Mouse (Mus musculus): ENCODE data around the gene Unc50.

Unc50 gene

GRCm38 (mm10) chr1:37448361-37449095 is 18.6 kb downstream of the Unc50 start:
- DNase-seq (ENCODE audit: low read depth), result peak; percentile 80

- DNase-seq (ENCODE audit: low read depth), result no peak
These were observed 21.3 kb downstream of the Unc50 start for GRCm38 (mm10) chr1:37451270-37451669.

- DNase-seq (ENCODE audit: low read depth), result no peak
These were observed 27.6 kb downstream of the Unc50 start for GRCm38 (mm10) chr1:37457546-37457945.

- no peak for DNase-seq (ENCODE audit: low read depth)
These were observed 35.0 kb downstream of the Unc50 start for GRCm38 (mm10) chr1:37464878-37465452.

GRCm38 (mm10) chr1:37466322-37466995 is 36.5 kb downstream of the Unc50 start:
- no peak for DNase-seq (ENCODE audit: low read depth)

- DNase-seq (ENCODE audit: low read depth), result no peak
These were observed 37.9 kb downstream of the Unc50 start for GRCm38 (mm10) chr1:37467806-37468205.

GRCm38 (mm10) chr1:37469007-37469406 is 39.1 kb downstream of the Unc50 start:
- DNase-seq (ENCODE audit: low read depth), result peak; percentile 57

- DNase-seq (ENCODE audit: low read depth), result no peak
These were observed 41.5 kb downstream of the Unc50 start for GRCm38 (mm10) chr1:37471179-37472148.

GRCm38 (mm10) chr1:37473251-37473650 is 43.3 kb downstream of the Unc50 start:
- peak; percentile 80 for DNase-seq (ENCODE audit: low read depth)

GRCm38 (mm10) chr1:37474046-37474445 is 44.1 kb downstream of the Unc50 start:
- peak; percentile 58 for DNase-seq (ENCODE audit: low read depth)

- no peak for DNase-seq (ENCODE audit: low read depth)
These were observed 44.8 kb downstream of the Unc50 start for GRCm38 (mm10) chr1:37474634-37475190.

- DNase-seq (ENCODE audit: low read depth), result no peak
These were observed 45.4 kb downstream of the Unc50 start for GRCm38 (mm10) chr1:37475312-37475711.

GRCm38 (mm10) chr1:37477250-37477649 is 47.3 kb downstream of the Unc50 start:
- DNase-seq (ENCODE audit: low read depth), result peak; percentile 53

- DNase-seq (ENCODE audit: low read depth), result peak; percentile 78
These were observed 48.0 kb downstream of the Unc50 start for GRCm38 (mm10) chr1:37477928-37478327.

- DNase-seq (ENCODE audit: low read depth), result peak; percentile 69
These were observed 48.5 kb downstream of the Unc50 start for GRCm38 (mm10) chr1:37478416-37478815.

- DNase-seq (ENCODE audit: low read depth), result peak; percentile 82
These were observed 49.1 kb downstream of the Unc50 start for GRCm38 (mm10) chr1:37479074-37479473.

- no peak for DNase-seq (ENCODE audit: low read depth)
These were observed 49.8 kb downstream of the Unc50 start for GRCm38 (mm10) chr1:37479759-37480158.

GRCm38 (mm10) chr1:37480731-37481130 is 50.8 kb downstream of the Unc50 start:
- no peak for DNase-seq (ENCODE audit: low read depth)

- DNase-seq (ENCODE audit: low read depth), result peak; percentile 70
These were observed 51.4 kb downstream of the Unc50 start for GRCm38 (mm10) chr1:37481331-37481730.

GRCm38 (mm10) chr1:37484612-37485011 is 54.7 kb downstream of the Unc50 start:
- DNase-seq (ENCODE audit: low read depth), result no peak

- no peak for DNase-seq (ENCODE audit: low read depth)
These were observed 56.5 kb downstream of the Unc50 start for GRCm38 (mm10) chr1:37486439-37486838.

GRCm38 (mm10) chr1:37486994-37487393 is 57.1 kb downstream of the Unc50 start:
- no peak for DNase-seq (ENCODE audit: low read depth)

Measured in naive thymus-derived CD4-positive, alpha-beta T cell, adult 2 months (primary cell).